Mouse (Mus musculus) small intestine, adult 2 months (tissue): ENCODE measurements around the gene 4933407L21Rik. TPM values are rescaled to one million over a fixed set of nuclear protein-coding genes. Genes with fewer than 3 reads are reported as not detected.

Experiments
- H3K27ac ChIP-seq: fragments of 200-500 bp; 2 replicates; pipeline ENCODE4 v1.5.1; 2012; ENCODE audit warnings: low read depth, low read length, control low read depth, inconsistent platforms; ENCODE audit not compliant: insufficient read depth
- H3K27me3 ChIP-seq: fragments of 200-500 bp; 2 replicates; pipeline ENCODE4 v1.6.1; 2012; ENCODE audit warnings: mild to moderate bottlenecking, moderate library complexity, low read length, inconsistent platforms; ENCODE audit not compliant: control insufficient read depth, insufficient read depth
- H3K36me3 ChIP-seq: fragments of 200-500 bp; 2 replicates; pipeline ENCODE4 v1.6.1; 2012; ENCODE audit warnings: mild to moderate bottlenecking, low read length, control low read depth, inconsistent platforms; ENCODE audit not compliant: control insufficient read depth, insufficient read depth
- H3K4me1 ChIP-seq: fragments of 200-500 bp; 2 replicates; pipeline ENCODE4 v1.6.1; 2012; ENCODE audit warnings: low read length, inconsistent platforms, mixed read lengths; ENCODE audit not compliant: control insufficient read depth, insufficient read depth, insufficient read length
- H3K4me3 ChIP-seq: fragments of 200-500 bp; 2 replicates; pipeline ENCODE4 v1.5.1; 2012; ENCODE audit warnings: low read depth, mild to moderate bottlenecking, control low read depth, inconsistent platforms, low read length, moderate library complexity
- CTCF ChIP-seq: fragments of 200-500 bp; IDR thresholded peaks from 2 replicates; pipeline ENCODE4 v1.5.1; 2012; ENCODE audit warnings: low read depth, mild to moderate bottlenecking, control low read depth, inconsistent platforms, low read length, moderate library complexity, mixed read lengths; ENCODE audit not compliant: insufficient replicate concordance, insufficient read length; ENCODE audit errors: extremely low read depth
- POLR2A ChIP-seq: fragments of 200-500 bp; IDR thresholded peaks from 2 replicates; pipeline ENCODE4 v1.6.1; 2012; ENCODE audit warnings: low read depth, mild to moderate bottlenecking, control low read depth, inconsistent platforms, low read length, moderate library complexity
- WGBS: fragments of 180-500 bp; shearing (Covaris S2); methylation state at CpG from one replicate; pipeline ENCODE4 v1.1.7; 2018; 5-methylcytosine and 5-hydroxymethylcytosine counted together
- polyA plus RNA-seq: library from polyadenylated mRNA; depleted of rRNA; stranded (reverse); fragments of >200 nt; gene quantifications from 2 replicates; pipeline ENCODE4 v1.2.3, GENCODE M21; 2012

The 4933407L21Rik gene
- polyA plus RNA-seq, 1 experiment: not detected

- Histone ChIP-seq H3K4me1 (peaks cover 6% of the 10 kb centered on the region; the same call in 1 of the 2 replicates), H3K27me3 (no peaks in the 10 kb centered on the region), H3K27ac (no peak overlapping the region), H3K36me3 (no peaks in the 10 kb centered on the region), H3K4me3 (no peak overlapping the region)
- no peak for TF ChIP-seq CTCF
- TF ChIP-seq POLR2A: no peak
- 84% methylated on average over 3 of the region's 3 CpGs for WGBS
Observed at GRCm38 (mm10) chr1:85965856-85966255, 37.6 kb downstream of the 4933407L21Rik start.

DNA sequence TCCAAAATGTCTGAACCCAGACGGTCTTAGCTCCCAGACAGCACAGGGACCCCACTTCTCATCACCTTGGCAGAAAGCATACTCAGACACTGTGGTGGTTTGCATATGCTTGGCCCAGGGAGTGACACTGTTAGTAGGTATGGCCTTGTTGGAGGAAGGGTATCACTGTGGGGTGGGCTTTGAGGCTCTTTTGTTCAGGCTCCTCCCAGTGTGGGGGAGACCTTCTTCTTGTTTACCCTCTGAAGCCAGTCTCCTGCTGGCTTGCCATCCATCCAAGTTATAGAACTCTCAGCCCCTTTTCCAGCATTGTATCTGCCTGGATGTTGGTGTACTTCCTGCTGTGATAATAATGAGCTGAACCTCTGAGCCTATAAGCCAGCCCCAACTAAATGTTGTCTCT lies 40.8 kb downstream of the 4933407L21Rik start:
- WGBS: 89% methylated on average over 1 of the region's 1 CpGs
- H3K4me1 ChIP-seq: peaks cover 3% of the 10 kb centered on the region; the same call in 1 of the 2 replicates
- TF ChIP-seq POLR2A (no peak), CTCF (no peak)
- no peak overlapping the region for H3K27ac ChIP-seq
- no peaks in the 10 kb centered on the region for H3K27me3 ChIP-seq
- no peak overlapping the region for H3K4me3 ChIP-seq
- H3K36me3 ChIP-seq: no peaks in the 10 kb centered on the region

GRCm38 (mm10) chr1:85969519-85969918 lies 41.2 kb downstream of the 4933407L21Rik start:
- Histone ChIP-seq H3K27ac (no peak overlapping the region), H3K4me3 (no peak overlapping the region), H3K36me3 (no peaks in the 10 kb centered on the region), H3K4me1 (peaks cover 7% of the 10 kb centered on the region; the same call in 1 of the 2 replicates), H3K27me3 (no peaks in the 10 kb centered on the region)
- TF ChIP-seq CTCF (no peak), POLR2A (no peak)
- 86% methylated on average over 1 of the region's 1 CpGs for WGBS

- 89% methylated on average over 3 of the region's 3 CpGs for WGBS
- H3K4me1 ChIP-seq: peaks cover 14% of the 10 kb centered on the region; the same call in 1 of the 2 replicates
- no peaks in the 10 kb centered on the region for H3K36me3 ChIP-seq
- H3K27me3 ChIP-seq: no peaks in the 10 kb centered on the region
- TF ChIP-seq CTCF: no peak
- TF ChIP-seq POLR2A: no peak
- no peak overlapping the region for H3K4me3 ChIP-seq
- no peak overlapping the region for H3K27ac ChIP-seq
Observed at GRCm38 (mm10) chr1:85971070-85971469, 42.8 kb downstream of the 4933407L21Rik start.

GRCm38 (mm10) chr1:85972341-85972740 lies 44.1 kb downstream of the 4933407L21Rik start:
- 76% methylated on average over 3 of the region's 3 CpGs for WGBS
- TF ChIP-seq CTCF (no peak), POLR2A (no peak)

DNA sequence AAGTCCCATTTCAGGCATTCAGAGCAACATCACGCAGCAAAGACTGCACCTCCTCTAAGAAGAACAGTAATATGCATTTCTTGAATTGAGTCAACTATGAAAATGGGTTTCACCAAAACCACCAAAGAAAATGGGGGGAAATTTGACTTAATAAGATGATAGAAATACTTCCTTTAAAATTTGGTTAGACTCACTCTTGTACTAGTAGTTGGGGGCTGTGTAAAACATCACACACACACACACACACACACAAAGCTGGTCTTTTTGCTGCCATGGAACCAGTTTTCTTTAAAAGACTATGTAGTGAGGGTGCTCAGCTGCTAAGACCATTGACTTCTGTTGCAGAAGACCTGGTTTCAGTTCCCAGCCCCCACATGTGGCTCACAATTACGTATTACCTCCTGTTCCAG lies 45.2 kb downstream of the 4933407L21Rik start:
- TF ChIP-seq POLR2A: no peak
- no peak for TF ChIP-seq CTCF
- no peaks in the 10 kb centered on the region for H3K36me3 ChIP-seq
- no peak overlapping the region for H3K27ac ChIP-seq
- WGBS: 87% methylated on average over 2 of the region's 2 CpGs
- H3K4me1 ChIP-seq: peaks cover 15% of the 10 kb centered on the region; the same call in 1 of the 2 replicates
- H3K4me3 ChIP-seq: no peak overlapping the region
- H3K27me3 ChIP-seq: no peaks in the 10 kb centered on the region

More at GRCm38 (mm10) chr1:85972341-85972740, 44.1 kb downstream of the 4933407L21Rik start:
- H3K27me3 ChIP-seq: no peaks in the 10 kb centered on the region
- H3K4me3 ChIP-seq: no peak overlapping the region
- peak overlapping the region; percentile 14; the same call in 1 of the 2 replicates for H3K27ac ChIP-seq
- H3K4me1 ChIP-seq: peaks cover 14% of the 10 kb centered on the region; the same call in 1 of the 2 replicates
- H3K36me3 ChIP-seq: no peaks in the 10 kb centered on the region

GRCm38 (mm10) chr1:85977709-85978108 lies 49.4 kb downstream of the 4933407L21Rik start:
- WGBS: 60% methylated on average over 3 of the region's 3 CpGs

More at GRCm38 (mm10) chr1:85977709-85978108, 49.4 kb downstream of the 4933407L21Rik start:
- H3K27ac ChIP-seq: no peak overlapping the region
- TF ChIP-seq CTCF: no peak
- no peak for TF ChIP-seq POLR2A
- H3K4me1 ChIP-seq: peaks cover 28% of the 10 kb centered on the region; the same call in 1 of the 2 replicates
- H3K4me3 ChIP-seq: no peak overlapping the region
- H3K36me3 ChIP-seq: no peaks in the 10 kb centered on the region
- no peaks in the 10 kb centered on the region for H3K27me3 ChIP-seq
